Comparison of ENCODE assay signal across 7 mouse cellular contexts in genomic region chr19:4439161-4439801, GRCm38 (mm10). TPM values are rescaled to one million over a fixed set of nuclear protein-coding genes. Genes with fewer than 3 reads are reported as not detected.
A peak's percentile ranks its signal among the peaks of the same experiment; 100 is the strongest.
DNase-seq lines count a peak whose midpoint lies in the region; ATAC-seq and TF ChIP-seq lines count a peak whose summit lies in the region.

Rhod (minus strand) TSS chr19:4439432.

- peak within 1 kb of the TSS; percentile 62 for H3K9ac ChIP-seq in intestine, embryonic 14.5 days (ENCODE audit: low read length)
- H3K9ac ChIP-seq in liver, embryonic 15.5 days, result no peak within 1 kb of the TSS; the same call in 1 of the 2 replicates
- peak within 1 kb of the TSS; percentile 54 for H3K9ac ChIP-seq in neural tube, embryonic 15.5 days (replicated peaks)

- H3K27ac ChIP-seq in intestine, embryonic 14.5 days (ENCODE audit: low read depth), result 0 out of 2 replicates have a peak within 1 kb of the TSS, but pooled peaks have one; percentile 22
- peak within 1 kb of the TSS; percentile 64; the same call in 1 of the 2 replicates for H3K27ac ChIP-seq in liver, embryonic 15.5 days (replicated peaks)
- H3K27ac ChIP-seq in neural tube, embryonic 15.5 days (replicated peaks), result no peak within 1 kb of the TSS

- no peak for TF ChIP-seq CTCF in E14TG2a.4 (conservative IDR thresholded peaks at IDR 0.05; ENCODE audit: low read length)

- H3K4me3 ChIP-seq in E14TG2a.4 (replicated peaks; ENCODE audit: low read length), result peak within 1 kb of the TSS; percentile 87
- H3K4me3 ChIP-seq in intestine, embryonic 14.5 days (ENCODE audit: low read depth, low read length), result peak within 1 kb of the TSS; percentile 75
- peak within 1 kb of the TSS; percentile 59 for H3K4me3 ChIP-seq in liver, embryonic 15.5 days (replicated peaks)
- H3K4me3 ChIP-seq in neural tube, embryonic 15.5 days (replicated peaks), result peak within 1 kb of the TSS; percentile 50

- H3K4me2 ChIP-seq in intestine, embryonic 14.5 days (ENCODE audit: low read length), result peak within 1 kb of the TSS; percentile 86
- peak within 1 kb of the TSS; percentile 59 for H3K4me2 ChIP-seq in liver, embryonic 15.5 days
- peak within 1 kb of the TSS; percentile 84 for H3K4me2 ChIP-seq in neural tube, embryonic 15.5 days

- peaks cover 7% of the 10 kb centered on the region for H3K9me3 ChIP-seq in E14TG2a.4 (ENCODE audit: low read length)
- H3K9me3 ChIP-seq in intestine, embryonic 14.5 days (ENCODE audit: control insufficient read depth, low read length), result peaks cover 3% of the 10 kb centered on the region; the same call in 1 of the 2 replicates
- no peaks in the 10 kb centered on the region for H3K9me3 ChIP-seq in liver, embryonic 15.5 days (replicated peaks)
- no peaks in the 10 kb centered on the region for H3K9me3 ChIP-seq in neural tube, embryonic 15.5 days (replicated peaks)

- H3K27me3 ChIP-seq in E14TG2a.4 (ENCODE audit: insufficient read depth, low read length), result peaks cover 35% of the 10 kb centered on the region
- H3K27me3 ChIP-seq in intestine, embryonic 14.5 days (replicated peaks; ENCODE audit: control insufficient read depth, insufficient read depth, low read length), result no peaks in the 10 kb centered on the region
- H3K27me3 ChIP-seq in liver, embryonic 15.5 days, result peaks cover 45% of the 10 kb centered on the region
- H3K27me3 ChIP-seq in neural tube, embryonic 15.5 days (replicated peaks), result peaks cover 31% of the 10 kb centered on the region

- peaks cover 8% of the 10 kb centered on the region for H3K36me3 ChIP-seq in E14TG2a.4 (ENCODE audit: insufficient read depth, low read length)
- H3K36me3 ChIP-seq in intestine, embryonic 14.5 days (ENCODE audit: control insufficient read depth, insufficient read depth, low read length), result no peaks in the 10 kb centered on the region
- no peaks in the 10 kb centered on the region for H3K36me3 ChIP-seq in liver, embryonic 15.5 days (replicated peaks)
- no peaks in the 10 kb centered on the region for H3K36me3 ChIP-seq in neural tube, embryonic 15.5 days

- peak; percentile 61 for DNase-seq in adrenal gland, adult 8-10 months
- peak; percentile 12 to 20 for DNase-seq in gastrocnemius, adult 8-10 months (ENCODE audit: low spot score in 2 of 2)
- peak; percentile 78 for DNase-seq in intestine, embryonic 14.5 days (ENCODE audit: low spot score)

- peaks cover 42% of the 10 kb centered on the region for H3K4me1 ChIP-seq in E14TG2a.4 (replicated peaks; ENCODE audit: low read depth, low read length)
- peaks cover 21% of the 10 kb centered on the region for H3K4me1 ChIP-seq in intestine, embryonic 14.5 days (replicated peaks; ENCODE audit: control insufficient read depth, insufficient read depth, low read length)
- H3K4me1 ChIP-seq in liver, embryonic 15.5 days (replicated peaks), result peaks cover 38% of the 10 kb centered on the region
- peaks cover 30% of the 10 kb centered on the region for H3K4me1 ChIP-seq in neural tube, embryonic 15.5 days

- WGBS in intestine, embryonic 14.5 days, result under 1% methylated on average over 50 of the region's 51 CpGs
- 2% methylated on average over 45 of the region's 51 CpGs for WGBS in liver, embryonic 15.5 days (ENCODE audit: insufficient replicate concordance)
- WGBS in neural tube, embryonic 15.5 days, result under 1% methylated on average over 45 of the region's 51 CpGs

- ATAC-seq in intestine, embryonic 14.5 days (replicated peaks; ENCODE audit: low FRiP score, low TSS enrichment, low read depth), result peak; percentile 66
- peak; percentile 38 for ATAC-seq in liver, embryonic 15.5 days (ENCODE audit: insufficient read depth)
- no peak; the same call in 1 of the 2 replicates for ATAC-seq in neural tube, embryonic 15.5 days (ENCODE audit: low FRiP score)
- no peak; the same call in 1 of the 2 replicates for ATAC-seq in granulocyte monocyte progenitor cell, adult 5-6 weeks (replicated peaks; ENCODE audit: poor library complexity, severe bottlenecking)

RNA-seq across cellular contexts. Expression of gene Rhod, which starts in this region (rescaled TPM):
- 10 to 100 TPM; 29.8 to 48.0 (median 39.3) TPM for total RNA-seq in adrenal gland, adult 8-10 months (2022)
- under 1 TPM; 0.39 to 0.64 (median 0.55) TPM for total RNA-seq in gastrocnemius, adult 8-10 months (2022)
- polyA plus RNA-seq in intestine, embryonic 14.5 days (2014; fragmentation: Nextera tagmentation; extraction: Ambion mirVana), result 22.1 and 30.9 TPM in 2 replicates
- 7.9 and 8.5 TPM in 2 replicates for polyA plus RNA-seq in liver, embryonic 15.5 days (2015; fragmentation: Nextera tagmentation; extraction: Ambion mirVana)
- polyA plus RNA-seq in neural tube, embryonic 15.5 days (2015; fragmentation: Nextera tagmentation; extraction: Ambion mirVana), result 4.5 and 8.7 TPM in 2 replicates
- 0.28 TPM in 1 of 2 replicates, not detected in the other for total RNA-seq in granulocyte monocyte progenitor cell, adult 5-6 weeks (2014; fragmentation: Nextera tagmentation)
- total RNA-seq in granulocyte monocyte progenitor cell, adult 5-6 weeks (2017), result not detected in 2 replicates

Comparison
In these comparisons a context has a peak if more than half of its experiments do, and no peak if none do; other contexts are left out.
1. RNA of gene Rhod (total RNA-seq): 29.8 to 48.0 TPM in adrenal gland, adult 8-10 months; 0.39 to 0.64 TPM in gastrocnemius, adult 8-10 months and 0.28 TPM in granulocyte monocyte progenitor cell, adult 5-6 weeks; every median in the first group is over 10 times any median in the second.
2. Peak in DNase-seq in gastrocnemius, adult 8-10 months; RNA of the gene not detected or under 1 TPM.
3. DNase-seq: peak in every context shown above with its lines; median percentile 78 in intestine, embryonic 14.5 days; 61 in adrenal gland, adult 8-10 months; 16 in gastrocnemius, adult 8-10 months.
4. ATAC-seq: peak in intestine, embryonic 14.5 days (single experiment) and liver, embryonic 15.5 days (single experiment); none in neural tube, embryonic 15.5 days (single experiment) and granulocyte monocyte progenitor cell, adult 5-6 weeks (single experiment).
5. Peak in every context shown above with its lines, with median percentiles within 50 percentile points of each other: H3K4me3 ChIP-seq and H3K4me2 ChIP-seq.